Mouse (Mus musculus) midbrain, embryonic 15.5 days (tissue): ENCODE data around the gene Usp47. TPM values are rescaled to one million over a fixed set of nuclear protein-coding genes. Genes with fewer than 3 reads are reported as not detected.

Source experiments
- ATAC-seq: fragments of 200-750 bp; cut with Nextera tagmentation; replicated peaks from 2 replicates; pipeline ENCODE4 v1.8.0; 2017; ENCODE audit warnings: moderate TSS enrichment
- H3K27ac ChIP-seq: fragments of 300-500 bp; sonication (generic); 2 replicates; pipeline ENCODE4 v1.5.1; 2015; ENCODE audit warnings: mild to moderate bottlenecking, inconsistent platforms
- H3K27me3 ChIP-seq: fragments of 300-500 bp; sonication (generic); replicated peaks from 2 replicates; pipeline ENCODE4 v1.6.1; 2015; ENCODE audit warnings: inconsistent platforms
- H3K36me3 ChIP-seq: fragments of 300-500 bp; sonication (generic); replicated peaks from 2 replicates; pipeline ENCODE4 v1.6.1; 2015; ENCODE audit warnings: inconsistent platforms
- H3K4me1 ChIP-seq: fragments of 300-500 bp; sonication (generic); 2 replicates; pipeline ENCODE4 v1.6.1; 2015; ENCODE audit warnings: inconsistent platforms
- H3K4me2 ChIP-seq: fragments of 300-500 bp; sonication (generic); 2 replicates; pipeline ENCODE4 v1.6.1; 2015; ENCODE audit warnings: inconsistent platforms, mild to moderate bottlenecking, moderate library complexity
- H3K4me3 ChIP-seq: fragments of 300-500 bp; sonication (generic); 2 replicates; pipeline ENCODE4 v1.5.1; 2015; ENCODE audit warnings: mild to moderate bottlenecking, inconsistent platforms
- H3K9ac ChIP-seq: fragments of 300-500 bp; sonication (generic); 2 replicates; pipeline ENCODE4 v1.6.1; 2015; ENCODE audit warnings: mild to moderate bottlenecking, inconsistent platforms
- H3K9me3 ChIP-seq: fragments of 300-500 bp; sonication (generic); 2 replicates; pipeline ENCODE4 v1.6.1; 2016; ENCODE audit warnings: inconsistent platforms
- WGBS: fragments of 180-500 bp; shearing (Covaris S2); methylation state at CpG from one replicate; pipeline ENCODE4 v1.1.7; 2015; ENCODE audit warnings: mixed read lengths; 5-methylcytosine and 5-hydroxymethylcytosine counted together
- polyA plus RNA-seq: library from polyadenylated mRNA; unstranded; fragments of >200 nt; fragmentation: Nextera tagmentation; extraction: Ambion mirVana; gene quantifications from 2 replicates; pipeline ENCODE4 v1.2.1, GENCODE M21; 2015

Gene Usp47
- 78.6 and 82.5 TPM in 2 replicates for polyA plus RNA-seq

DNA sequence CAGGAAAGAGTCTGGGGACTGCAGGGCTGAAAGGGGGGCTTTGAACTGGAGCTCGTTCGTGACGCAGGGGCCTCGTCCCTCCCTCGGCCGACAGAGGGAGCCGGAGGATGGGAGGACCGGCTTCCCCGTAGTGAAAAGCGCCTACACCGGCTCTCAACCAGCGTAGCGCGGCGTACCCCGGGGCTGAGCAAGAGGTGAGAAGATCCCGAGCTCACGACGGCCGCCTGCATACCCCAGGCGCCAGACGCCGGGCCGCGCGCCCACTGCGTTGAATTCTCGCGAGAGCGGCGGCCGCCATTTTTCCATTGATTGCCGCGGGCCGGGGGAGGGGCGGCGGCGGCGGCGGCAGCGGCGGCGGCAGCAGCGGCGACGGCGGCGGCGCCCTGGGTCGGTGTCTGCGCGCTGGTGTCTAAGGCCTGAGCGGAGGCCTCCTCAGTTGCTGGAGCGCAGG is at the start of gene Usp47:
Gene Usp47 (plus strand): TSS at position 355 of the 451 bp plus-strand sequence.
- peak; percentile 93 for ATAC-seq

DNA sequence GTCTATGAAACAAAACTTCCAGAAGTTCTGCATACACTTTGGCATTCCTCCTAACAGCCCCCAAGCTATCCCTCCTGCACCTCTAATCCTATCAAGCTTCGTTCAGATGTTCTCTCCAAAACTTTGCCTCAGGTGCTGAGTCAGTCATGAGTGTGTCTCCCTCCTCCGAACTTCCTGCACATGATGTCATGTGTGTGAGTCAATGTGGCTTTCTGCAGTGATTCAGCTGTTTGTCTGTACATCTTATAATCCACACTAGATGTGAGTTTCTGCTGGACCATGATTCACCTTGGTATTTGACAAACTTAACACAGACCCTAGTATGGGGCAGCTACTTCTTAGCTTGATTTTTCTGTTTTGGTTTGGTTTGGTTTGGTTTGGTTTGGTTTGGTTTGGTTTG is 46.9 kb upstream of the Usp47 start:
- WGBS, result 78% methylated on average over 2 of the region's 2 CpGs
- no peaks in the 10 kb centered on the region for H3K27me3 ChIP-seq

More for the DNA sequence above, at the start of gene Usp47:
- no peaks in the 10 kb centered on the region for H3K27me3 ChIP-seq
- no peaks in the 10 kb centered on the region for H3K9me3 ChIP-seq
- no peaks in the 10 kb centered on the region for H3K36me3 ChIP-seq
- H3K27ac ChIP-seq, result peak within 1 kb of the TSS; percentile 98
- H3K4me2 ChIP-seq, result peak within 1 kb of the TSS; percentile 85
- peaks cover 38% of the 10 kb centered on the region for H3K4me1 ChIP-seq
- peak within 1 kb of the TSS; percentile 98 for H3K9ac ChIP-seq
- under 1% methylated on average over 46 of the region's 54 CpGs for WGBS
- peak within 1 kb of the TSS; percentile 95 for H3K4me3 ChIP-seq

DNA sequence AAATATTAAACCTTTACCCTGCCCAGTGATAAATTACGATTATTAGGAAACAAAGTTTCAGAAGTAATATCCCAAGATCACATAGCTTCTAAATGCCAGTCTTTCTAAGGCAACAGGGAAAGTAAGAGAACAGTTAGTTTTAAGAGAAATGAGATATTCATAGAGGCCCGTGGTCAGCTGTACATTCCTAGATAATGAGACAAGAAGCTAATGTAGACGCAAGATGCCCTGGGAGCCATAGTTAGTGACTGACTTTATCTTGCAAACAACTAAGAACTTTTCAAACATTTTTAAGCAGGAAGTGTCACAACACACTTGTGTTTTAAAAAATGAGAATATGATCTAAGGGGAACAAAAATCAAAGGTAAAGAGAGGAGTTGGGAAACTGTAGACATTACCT is 45.4 kb upstream of the Usp47 start:
- Histone ChIP-seq H3K27me3 (no peaks in the 10 kb centered on the region), H3K4me1 (no peaks in the 10 kb centered on the region), H3K36me3 (no peaks in the 10 kb centered on the region), H3K27ac (no peak overlapping the region), H3K4me2 (no peak overlapping the region), H3K9ac (no peak overlapping the region), H3K4me3 (no peak overlapping the region), H3K9me3 (no peaks in the 10 kb centered on the region)
- WGBS, result 88% methylated on average over 3 of the region's 3 CpGs
- ATAC-seq, result no peak

More for the DNA sequence above, 46.9 kb upstream of the Usp47 start:
- no peaks in the 10 kb centered on the region for H3K9me3 ChIP-seq
- no peak overlapping the region for H3K27ac ChIP-seq
- no peak overlapping the region for H3K9ac ChIP-seq
- ATAC-seq, result no peak
- no peak overlapping the region for H3K4me3 ChIP-seq
- no peaks in the 10 kb centered on the region for H3K36me3 ChIP-seq
- H3K4me1 ChIP-seq, result no peaks in the 10 kb centered on the region
- no peak overlapping the region for H3K4me2 ChIP-seq

DNA sequence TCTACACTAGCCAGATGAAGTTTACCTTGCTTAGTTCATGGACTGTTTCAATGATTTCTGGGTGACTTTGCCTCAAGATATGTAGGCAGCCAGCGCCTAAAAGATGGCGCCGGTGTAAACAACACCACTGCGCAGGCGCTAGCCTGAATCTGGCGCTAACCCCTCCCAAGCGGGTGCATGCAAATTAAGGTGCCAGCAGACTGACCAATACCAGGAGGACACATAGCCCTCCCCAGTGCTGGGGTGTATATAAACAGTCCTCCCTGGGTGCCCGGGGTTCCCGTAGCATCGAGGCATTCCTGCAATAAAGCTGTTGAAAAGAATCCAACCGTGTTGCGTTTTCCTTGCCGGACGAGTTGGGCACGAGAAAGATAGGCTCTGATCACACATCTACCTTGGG is 41.0 kb upstream of the Usp47 start:
- no peak for ATAC-seq
- 97% methylated on average over 15 of the region's 15 CpGs for WGBS

DNA sequence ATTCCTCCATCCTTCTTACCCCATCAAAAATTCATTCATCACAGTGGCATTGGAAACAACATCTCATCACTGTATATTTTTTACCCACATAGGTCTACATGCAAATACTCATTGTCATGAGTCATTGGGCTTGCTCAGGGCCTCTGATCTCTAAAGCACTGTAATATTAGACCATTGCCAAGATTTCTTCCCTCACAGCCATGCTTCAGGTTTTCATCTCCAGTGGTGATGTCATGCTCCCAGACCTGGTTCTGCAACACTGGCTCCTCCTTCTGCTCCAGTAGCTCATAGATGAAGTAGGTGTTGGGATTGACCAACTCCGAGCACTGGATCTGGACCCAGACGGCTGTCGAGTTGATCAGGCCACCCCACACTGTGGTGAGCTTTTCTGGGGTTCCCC is 38.8 kb upstream of the Usp47 start:
- Histone ChIP-seq H3K27ac (no peak overlapping the region), H3K4me1 (no peaks in the 10 kb centered on the region), H3K27me3 (no peaks in the 10 kb centered on the region), H3K36me3 (no peaks in the 10 kb centered on the region), H3K9ac (no peak overlapping the region), H3K4me2 (no peak overlapping the region), H3K4me3 (no peak overlapping the region), H3K9me3 (no peaks in the 10 kb centered on the region)
- ATAC-seq, result no peak
- 97% methylated on average over 3 of the region's 3 CpGs for WGBS

More for the DNA sequence above, 41.0 kb upstream of the Usp47 start:
- no peak overlapping the region for H3K4me3 ChIP-seq
- H3K9ac ChIP-seq, result no peak overlapping the region
- H3K4me1 ChIP-seq, result no peaks in the 10 kb centered on the region
- H3K27me3 ChIP-seq, result no peaks in the 10 kb centered on the region
- no peaks in the 10 kb centered on the region for H3K9me3 ChIP-seq
- H3K4me2 ChIP-seq, result no peak overlapping the region
- H3K36me3 ChIP-seq, result no peaks in the 10 kb centered on the region
- no peak overlapping the region for H3K27ac ChIP-seq

DNA sequence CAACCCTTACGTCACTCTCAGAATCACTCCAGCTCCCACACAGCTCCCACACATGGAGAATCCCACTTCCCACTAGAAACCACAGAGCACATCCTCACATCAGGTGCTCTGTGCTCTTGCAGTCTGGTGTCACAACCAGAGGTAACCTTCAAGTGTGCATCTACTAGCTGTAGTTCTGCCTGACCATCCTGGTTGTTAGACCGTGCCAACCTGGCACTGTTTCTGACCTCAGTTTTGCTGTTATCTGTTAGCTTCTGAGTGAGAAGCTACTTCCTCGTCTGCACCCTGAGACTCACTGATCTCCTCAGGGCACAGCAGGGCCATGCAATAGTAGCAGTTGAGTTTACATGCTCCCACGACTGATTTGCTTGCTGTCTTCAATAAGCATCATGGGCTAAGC is 38.0 kb upstream of the Usp47 start:
- no peak overlapping the region for H3K27ac ChIP-seq
- WGBS, result 75% methylated on average over 4 of the region's 4 CpGs
- no peaks in the 10 kb centered on the region for H3K27me3 ChIP-seq
- no peaks in the 10 kb centered on the region for H3K36me3 ChIP-seq
- H3K4me1 ChIP-seq, result no peaks in the 10 kb centered on the region
- H3K9ac ChIP-seq, result no peak overlapping the region
- no peak overlapping the region for H3K4me2 ChIP-seq
- ATAC-seq, result no peak
- H3K4me3 ChIP-seq, result no peak overlapping the region
- H3K9me3 ChIP-seq, result no peaks in the 10 kb centered on the region

DNA sequence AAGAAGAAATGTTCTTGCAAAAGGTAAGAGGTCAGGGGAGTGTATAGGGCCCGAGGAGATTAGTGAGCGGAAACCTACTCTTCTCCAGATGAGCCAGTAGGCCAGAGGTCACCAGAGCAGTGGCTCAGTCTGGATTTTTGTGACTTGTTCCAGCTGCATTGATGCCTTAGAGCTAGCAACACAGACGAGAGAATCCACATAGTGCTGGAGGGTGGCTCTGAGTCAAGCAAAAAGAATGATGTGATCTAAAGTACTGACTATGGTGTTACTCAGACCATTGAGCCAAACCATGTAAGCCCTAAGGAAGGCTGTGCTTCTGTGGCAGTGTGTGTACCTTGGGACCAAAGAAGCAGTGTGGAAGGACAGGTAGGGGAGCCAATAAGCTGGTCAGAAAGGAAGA is 36.4 kb upstream of the Usp47 start:
- Histone ChIP-seq H3K4me3 (no peak overlapping the region), H3K27ac (no peak overlapping the region), H3K4me1 (no peaks in the 10 kb centered on the region), H3K36me3 (no peaks in the 10 kb centered on the region), H3K9ac (no peak overlapping the region), H3K4me2 (no peak overlapping the region), H3K27me3 (no peaks in the 10 kb centered on the region), H3K9me3 (no peaks in the 10 kb centered on the region)
- 83% methylated on average over 3 of the region's 3 CpGs for WGBS
- ATAC-seq, result no peak

DNA sequence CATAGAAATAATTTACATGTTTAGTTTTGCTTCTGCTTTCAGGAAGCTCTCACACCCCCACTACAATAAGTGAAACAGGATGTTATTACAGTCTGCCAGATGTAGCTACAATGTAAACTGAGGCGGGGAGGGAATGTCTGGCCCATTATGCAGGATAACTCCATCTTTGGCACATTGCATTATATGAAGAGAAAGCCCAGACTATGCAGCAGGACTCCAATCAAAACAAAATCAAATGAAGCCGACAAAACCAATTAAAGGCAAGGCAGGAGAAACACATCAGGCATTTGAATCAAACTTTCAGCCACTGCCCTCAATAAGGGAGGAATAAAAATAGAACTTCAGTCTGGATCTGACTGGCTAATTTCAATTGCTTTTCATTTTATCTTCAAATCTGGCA is 25.9 kb upstream of the Usp47 start:
- Histone ChIP-seq H3K36me3 (no peaks in the 10 kb centered on the region), H3K9me3 (no peaks in the 10 kb centered on the region; the same call in 1 of the 2 replicates), H3K4me3 (no peak overlapping the region), H3K27me3 (no peaks in the 10 kb centered on the region), H3K27ac (no peak overlapping the region), H3K4me1 (no peaks in the 10 kb centered on the region), H3K9ac (no peak overlapping the region), H3K4me2 (no peak overlapping the region)
- no peak for ATAC-seq
- WGBS, result 76% methylated on average over 2 of the region's 2 CpGs

DNA sequence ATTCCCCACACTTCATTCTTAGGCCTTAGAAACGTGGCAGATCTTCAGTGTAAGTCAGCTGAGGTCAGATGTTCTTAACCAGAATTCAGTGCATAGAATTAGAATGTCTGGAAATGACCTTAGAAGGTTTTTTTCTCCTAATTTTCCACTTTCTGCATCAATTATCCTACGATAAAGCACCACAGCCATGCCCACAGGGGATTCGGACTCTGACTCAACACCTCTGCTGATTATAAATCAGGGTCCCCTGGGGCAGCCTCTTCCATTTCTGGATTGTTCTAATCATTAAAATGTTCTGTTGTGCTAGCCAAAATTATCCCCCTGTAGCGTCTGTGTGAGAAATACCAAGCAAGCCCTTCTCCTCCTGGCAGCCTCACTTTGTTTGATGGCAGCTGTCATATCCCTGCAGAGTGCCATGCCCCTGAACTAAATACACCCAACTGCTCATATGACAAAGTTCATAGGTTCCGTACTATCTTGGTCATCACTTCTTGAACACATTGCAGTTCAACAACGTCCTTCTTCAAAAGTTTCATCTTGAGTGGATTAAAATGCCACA is 24.8 kb upstream of the Usp47 start:
- Histone ChIP-seq H3K4me3 (no peak overlapping the region), H3K9me3 (no peaks in the 10 kb centered on the region; the same call in 1 of the 2 replicates), H3K9ac (no peak overlapping the region), H3K4me1 (no peaks in the 10 kb centered on the region), H3K27ac (no peak overlapping the region), H3K36me3 (no peaks in the 10 kb centered on the region), H3K4me2 (no peak overlapping the region), H3K27me3 (no peaks in the 10 kb centered on the region)
- no peak for ATAC-seq
- 56% methylated on average over 6 of the region's 6 CpGs for WGBS

DNA sequence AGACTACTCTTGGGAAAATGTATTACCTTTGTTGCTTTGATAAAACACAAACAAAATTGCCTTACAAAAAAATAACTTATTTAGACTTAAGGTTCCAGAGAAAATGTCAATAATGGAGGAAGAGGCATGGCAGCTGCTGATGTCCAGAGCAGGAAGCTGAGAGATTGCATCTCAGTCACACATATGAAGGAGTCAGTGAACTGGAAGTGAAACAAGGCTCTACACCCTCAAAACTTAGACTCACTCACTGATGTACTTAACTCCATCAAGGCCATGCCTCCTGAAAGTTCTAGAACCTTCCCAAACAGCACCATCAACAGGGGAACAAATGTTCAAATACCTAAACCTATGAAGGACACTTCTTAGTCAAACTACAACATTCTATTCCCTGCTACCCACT is 23.9 kb upstream of the Usp47 start:
- no peak overlapping the region for H3K4me3 ChIP-seq
- no peak for ATAC-seq
- H3K4me1 ChIP-seq, result no peaks in the 10 kb centered on the region
- H3K36me3 ChIP-seq, result no peaks in the 10 kb centered on the region
- H3K9me3 ChIP-seq, result no peaks in the 10 kb centered on the region; the same call in 1 of the 2 replicates
- H3K4me2 ChIP-seq, result no peak overlapping the region
- no peak overlapping the region for H3K9ac ChIP-seq
- no peaks in the 10 kb centered on the region for H3K27me3 ChIP-seq
- H3K27ac ChIP-seq, result no peak overlapping the region

DNA sequence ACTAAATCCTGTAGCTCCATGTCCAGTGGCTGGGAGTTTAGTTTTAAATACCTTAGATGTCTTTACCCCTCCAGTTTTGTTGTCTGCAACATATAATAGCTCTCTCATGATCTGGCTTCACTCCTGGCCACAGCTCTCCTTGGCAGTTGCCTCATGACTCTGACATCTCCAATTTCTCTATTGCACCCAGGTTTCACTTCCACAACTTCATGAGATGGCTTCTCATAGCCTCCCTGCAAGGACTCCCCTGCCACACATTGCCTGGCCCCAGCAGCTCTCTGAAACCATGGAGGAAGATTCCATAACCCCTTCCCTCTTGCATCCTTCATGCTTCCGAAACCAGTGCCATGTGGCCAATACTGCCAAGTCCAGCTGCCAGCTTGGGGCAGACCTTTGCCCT is 23.1 kb upstream of the Usp47 start:
- no peaks in the 10 kb centered on the region for H3K4me1 ChIP-seq
- 89% methylated on average over 1 of the region's 1 CpGs for WGBS
- H3K4me2 ChIP-seq, result no peak overlapping the region
- no peak overlapping the region for H3K27ac ChIP-seq
- no peak overlapping the region for H3K4me3 ChIP-seq
- H3K27me3 ChIP-seq, result no peaks in the 10 kb centered on the region
- H3K36me3 ChIP-seq, result no peaks in the 10 kb centered on the region
- H3K9ac ChIP-seq, result no peak overlapping the region
- no peaks in the 10 kb centered on the region; the same call in 1 of the 2 replicates for H3K9me3 ChIP-seq
- no peak for ATAC-seq

DNA sequence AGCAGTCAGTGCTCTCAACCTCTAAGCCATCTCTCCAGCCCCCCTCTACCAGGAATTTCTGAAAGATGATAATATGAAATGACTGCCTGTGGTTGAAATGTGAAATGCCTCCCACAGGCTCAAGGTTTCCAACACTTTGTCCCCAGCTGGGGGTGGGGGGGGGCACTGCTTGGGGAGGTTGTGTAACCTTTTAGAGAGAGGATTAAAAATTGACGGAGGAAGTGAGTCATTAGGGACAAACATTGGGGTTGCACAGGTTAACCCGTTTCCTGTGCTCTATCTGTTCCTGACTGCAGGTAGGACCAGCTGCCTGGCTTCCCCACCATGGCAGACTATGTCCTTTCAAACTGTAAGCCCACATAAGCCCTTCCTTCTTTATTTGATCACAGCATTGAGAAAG is 12.8 kb upstream of the Usp47 start:
- 86% methylated on average over 2 of the region's 2 CpGs for WGBS
- H3K27me3 ChIP-seq, result no peaks in the 10 kb centered on the region
- ATAC-seq, result no peak

DNA sequence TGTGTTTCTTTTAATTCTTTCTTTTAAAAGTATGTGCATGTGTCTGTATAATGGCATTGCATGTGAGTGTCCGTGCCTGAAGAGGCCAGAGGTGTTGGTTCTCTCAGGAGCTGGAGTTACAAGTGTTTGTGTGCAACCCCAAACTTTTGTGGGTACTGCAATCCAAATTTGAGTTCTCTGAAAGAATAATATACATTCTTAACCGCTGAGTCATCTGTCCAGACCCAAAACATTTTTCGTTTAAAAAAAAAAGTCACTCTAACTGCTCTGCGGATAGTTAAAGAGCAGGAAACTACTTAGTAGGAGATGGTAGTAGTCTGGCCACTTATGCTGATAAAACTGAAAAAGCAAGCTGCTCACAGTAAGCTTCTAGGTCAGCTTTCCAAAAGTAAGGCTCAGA is 12.3 kb upstream of the Usp47 start:
- Histone ChIP-seq H3K4me3 (no peak overlapping the region), H3K4me1 (no peaks in the 10 kb centered on the region), H3K27me3 (no peaks in the 10 kb centered on the region), H3K36me3 (no peaks in the 10 kb centered on the region), H3K9ac (no peak overlapping the region), H3K9me3 (no peaks in the 10 kb centered on the region), H3K4me2 (no peak overlapping the region), H3K27ac (no peak overlapping the region)
- ATAC-seq, result no peak
- WGBS, result 79% methylated on average over 4 of the region's 4 CpGs

More for the DNA sequence above, 12.8 kb upstream of the Usp47 start:
- H3K9ac ChIP-seq, result no peak overlapping the region
- no peak overlapping the region for H3K4me2 ChIP-seq
- no peak overlapping the region for H3K27ac ChIP-seq
- no peaks in the 10 kb centered on the region for H3K36me3 ChIP-seq
- no peaks in the 10 kb centered on the region for H3K4me1 ChIP-seq
- H3K9me3 ChIP-seq, result no peaks in the 10 kb centered on the region
- no peak overlapping the region for H3K4me3 ChIP-seq
